Mouse (Mus musculus) neutrophil, adult 5-6 weeks (primary cell): ENCODE measurements around the gene Gtpbp2. TPM values are rescaled to one million over a fixed set of nuclear protein-coding genes. Genes with fewer than 3 reads are reported as not detected.

Source experiments
- ATAC-seq: fragments of 151-379, 151-347 bp; 2 replicates; pipeline ENCODE4 v1.8.0; 2017; ENCODE audit warnings: mild to moderate bottlenecking, moderate TSS enrichment; ENCODE audit not compliant: insufficient number of reproducible peaks, poor library complexity, low FRiP score, severe bottlenecking; ENCODE audit errors: extremely low read depth
- total RNA-seq: library from RNA; stranded (forward); fragments of 200-1000 nt; gene quantifications from 2 replicates; pipeline ENCODE4 v1.2.3, GENCODE M21; 2017

The Gtpbp2 gene
- 181 and 188 TPM in 2 replicates for total RNA-seq

DNA sequence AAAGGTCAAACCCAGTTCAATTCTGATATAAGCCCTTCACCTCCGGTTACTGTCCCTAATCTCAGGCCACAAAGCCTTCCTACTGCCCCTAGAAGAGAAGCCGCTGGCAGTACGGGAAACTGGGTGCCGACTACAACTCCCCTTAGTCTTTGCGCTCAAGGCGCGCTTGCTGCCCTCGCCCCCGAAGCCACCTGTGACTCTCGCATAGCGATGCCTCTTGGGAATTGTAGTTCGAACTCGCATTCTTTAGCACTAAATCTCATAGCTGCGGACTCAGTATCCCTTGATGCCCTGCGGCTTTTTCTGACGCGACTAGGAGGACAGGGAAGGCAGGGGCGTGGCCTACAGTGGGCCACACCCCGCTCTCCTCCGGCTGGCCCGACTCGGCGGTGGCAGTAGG is at the start of gene Gtpbp2:
Gene Gtpbp2 (plus strand): TSS at position 347 of the 400 bp plus-strand sequence.
- peak; percentile 92 for ATAC-seq

DNA sequence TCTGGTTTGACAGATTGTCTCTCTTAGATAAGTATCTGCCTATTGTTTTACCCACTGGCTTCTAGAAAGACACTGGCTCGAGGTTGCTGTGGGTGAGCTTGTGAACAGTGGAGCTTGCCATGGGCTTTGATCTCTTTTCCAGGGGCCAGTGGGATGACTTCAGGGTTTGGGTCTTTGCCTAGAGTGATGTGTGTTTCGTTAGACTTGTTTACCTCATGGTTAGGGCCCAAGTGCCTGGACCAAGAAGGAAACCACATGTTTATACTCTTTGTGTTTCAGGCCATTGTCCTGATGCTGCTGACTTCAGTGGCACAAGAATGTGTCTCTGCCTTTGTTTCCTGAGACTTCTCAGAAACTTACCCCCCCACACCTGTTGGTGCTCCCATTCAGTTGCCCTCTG is 45.3 kb upstream of the Gtpbp2 start:
- no peak for ATAC-seq

DNA sequence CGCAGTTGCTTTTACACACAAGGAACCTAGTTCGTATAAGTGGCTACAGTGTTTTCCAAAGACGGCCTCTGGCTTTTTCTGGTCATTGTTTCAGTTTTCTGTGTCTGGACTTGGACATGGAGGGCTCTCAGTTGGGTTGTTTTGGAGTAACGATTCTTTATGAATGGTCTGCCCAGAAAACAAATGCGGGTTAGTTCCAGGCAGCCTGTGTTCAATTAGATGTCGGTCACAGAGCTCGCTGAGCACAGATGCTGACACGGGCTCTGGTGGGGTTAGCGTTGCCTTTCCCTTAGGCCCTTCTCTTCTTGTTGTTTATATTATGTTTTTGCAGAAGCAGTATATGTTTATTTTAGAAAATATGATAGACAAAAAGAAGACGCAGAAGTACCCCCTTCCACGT is 44.7 kb upstream of the Gtpbp2 start:
- no peak for ATAC-seq

DNA sequence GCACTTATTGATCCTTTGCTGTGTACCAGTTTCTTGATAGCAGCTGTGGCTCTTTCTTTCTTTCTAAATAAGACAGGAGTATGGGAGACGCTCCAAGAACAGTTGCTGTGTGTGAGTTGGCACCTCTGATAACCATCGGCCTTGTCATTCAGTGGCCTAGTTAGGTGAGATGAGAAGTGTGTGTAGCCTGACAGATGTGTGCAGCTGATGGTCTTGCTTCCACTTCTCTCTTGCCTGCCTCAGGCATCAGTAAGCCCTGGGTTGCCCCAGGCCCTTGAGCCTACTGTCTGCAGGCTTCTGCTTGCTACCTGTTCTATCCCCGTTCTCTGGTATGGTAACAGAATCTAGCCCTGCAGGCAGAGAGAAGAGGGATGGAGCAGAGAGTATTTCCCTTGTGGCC is 44.0 kb upstream of the Gtpbp2 start:
- ATAC-seq, result no peak

DNA sequence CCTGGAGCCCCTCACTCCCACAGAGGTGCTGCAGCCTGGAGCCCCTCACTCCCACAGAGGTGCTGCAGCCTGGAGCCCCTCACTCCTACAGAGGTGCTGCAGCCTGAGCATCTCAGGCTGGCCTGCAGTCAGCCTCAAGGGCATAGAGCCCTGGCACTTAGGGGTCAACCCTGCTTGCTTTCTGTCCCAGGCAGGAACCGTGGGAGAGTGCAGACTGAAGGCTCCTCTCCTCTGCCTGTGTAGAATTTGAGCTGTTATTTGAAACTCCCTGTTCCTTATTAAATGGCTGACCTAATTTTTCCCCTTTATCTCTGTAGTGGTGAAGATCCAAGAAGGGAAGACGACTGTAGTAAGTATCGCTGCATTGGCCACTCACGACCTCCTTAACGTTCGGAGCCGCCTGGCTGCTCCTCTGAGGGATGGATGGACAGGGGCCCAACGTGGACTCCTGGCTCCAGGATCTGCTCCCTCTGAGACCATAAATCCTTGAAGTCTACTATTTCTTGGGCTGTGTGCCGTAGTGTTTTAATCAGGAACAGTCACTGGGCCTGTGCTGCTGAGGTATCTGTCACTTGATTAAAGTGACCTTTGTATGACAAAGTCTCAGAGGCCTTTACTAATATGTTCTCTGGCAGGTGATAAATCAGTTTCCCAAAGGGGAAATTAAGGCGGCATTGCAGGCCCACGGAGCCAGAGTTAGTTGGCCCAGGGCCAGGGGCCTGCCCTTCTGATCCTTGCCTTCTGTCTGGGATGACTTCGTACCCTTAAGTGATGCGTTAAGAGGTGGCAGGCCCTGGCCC is 43.0 kb upstream of the Gtpbp2 start:
- no peak for ATAC-seq

DNA sequence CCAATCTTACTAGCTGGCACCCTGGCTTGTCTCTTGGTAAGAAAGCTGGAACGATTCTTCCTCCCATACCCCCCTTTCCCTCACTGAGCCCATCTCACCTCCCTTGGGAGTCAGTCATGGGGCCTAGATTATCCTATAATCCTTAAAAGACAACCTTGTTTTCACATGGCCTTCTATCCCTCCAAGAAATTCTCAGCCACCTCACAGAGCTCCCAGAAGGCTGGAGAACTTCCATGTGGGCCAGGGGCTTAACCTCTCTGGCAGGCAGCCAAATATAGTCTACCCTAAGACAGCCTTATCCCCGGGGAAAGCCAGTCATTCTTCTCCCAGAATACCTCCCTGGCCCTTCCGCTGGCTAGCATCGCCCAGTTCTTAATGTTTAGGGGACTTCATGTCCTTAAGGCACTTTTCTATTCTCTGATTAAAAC is 42.4 kb upstream of the Gtpbp2 start:
- ATAC-seq, result no peak

DNA sequence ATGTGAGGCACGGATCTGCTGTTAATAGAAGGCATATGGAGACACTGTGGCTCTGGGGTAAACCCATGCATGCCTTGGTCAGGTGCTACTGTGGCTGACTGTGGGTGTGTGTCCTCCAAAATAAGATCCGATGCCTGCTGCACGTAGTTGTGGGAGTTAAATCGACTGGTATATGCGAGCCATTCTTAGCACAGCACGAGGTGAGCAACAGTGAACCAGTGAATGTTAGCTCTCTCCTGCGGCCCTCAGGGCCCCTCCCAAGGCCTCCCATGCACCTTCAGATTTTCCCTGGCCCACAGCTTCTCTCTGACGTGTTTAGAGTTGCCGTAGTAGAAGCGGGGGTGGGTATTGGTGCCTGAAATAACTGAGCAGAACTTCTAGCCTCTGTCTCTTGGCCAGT is 41.2 kb upstream of the Gtpbp2 start:
- no peak for ATAC-seq

DNA sequence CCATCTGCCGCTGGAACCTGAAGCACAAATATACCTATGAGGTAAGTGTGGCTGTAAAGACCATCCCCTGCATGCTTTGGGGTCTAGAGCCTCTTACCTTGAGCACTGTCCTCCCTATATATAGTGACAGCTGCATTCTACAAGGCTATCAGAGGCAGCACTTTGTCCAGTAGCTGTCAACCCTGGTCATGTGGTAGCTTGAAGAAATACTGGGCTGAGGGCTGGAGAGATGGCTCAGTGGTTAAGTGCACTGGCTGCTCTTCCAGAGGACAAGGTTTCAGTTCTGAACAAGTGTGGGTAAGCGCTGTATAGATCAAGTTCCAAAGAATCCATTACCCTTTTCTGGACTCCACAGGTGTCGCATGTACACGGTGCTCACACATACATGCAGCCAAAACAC is 38.0 kb upstream of the Gtpbp2 start:
- no peak for ATAC-seq

DNA sequence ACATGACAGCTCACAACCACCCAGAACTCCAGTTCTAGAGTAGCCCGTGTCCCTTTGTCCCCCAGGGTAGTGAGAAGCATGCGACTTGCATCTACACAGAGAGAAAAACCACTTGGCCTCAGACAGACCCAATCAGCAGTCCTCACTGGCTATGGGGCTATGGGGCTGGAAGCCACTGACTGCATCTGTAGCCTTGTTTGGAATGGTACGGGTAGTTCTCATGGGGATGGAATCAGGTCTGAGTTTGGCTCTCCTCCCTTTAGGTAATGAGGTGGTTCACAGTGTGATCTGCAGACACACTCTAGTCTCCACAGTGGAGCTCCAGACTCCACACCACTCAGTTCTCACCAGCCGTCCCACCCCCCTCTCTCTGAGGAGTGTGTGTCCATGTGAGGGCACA is 37.5 kb upstream of the Gtpbp2 start:
- ATAC-seq, result no peak

DNA sequence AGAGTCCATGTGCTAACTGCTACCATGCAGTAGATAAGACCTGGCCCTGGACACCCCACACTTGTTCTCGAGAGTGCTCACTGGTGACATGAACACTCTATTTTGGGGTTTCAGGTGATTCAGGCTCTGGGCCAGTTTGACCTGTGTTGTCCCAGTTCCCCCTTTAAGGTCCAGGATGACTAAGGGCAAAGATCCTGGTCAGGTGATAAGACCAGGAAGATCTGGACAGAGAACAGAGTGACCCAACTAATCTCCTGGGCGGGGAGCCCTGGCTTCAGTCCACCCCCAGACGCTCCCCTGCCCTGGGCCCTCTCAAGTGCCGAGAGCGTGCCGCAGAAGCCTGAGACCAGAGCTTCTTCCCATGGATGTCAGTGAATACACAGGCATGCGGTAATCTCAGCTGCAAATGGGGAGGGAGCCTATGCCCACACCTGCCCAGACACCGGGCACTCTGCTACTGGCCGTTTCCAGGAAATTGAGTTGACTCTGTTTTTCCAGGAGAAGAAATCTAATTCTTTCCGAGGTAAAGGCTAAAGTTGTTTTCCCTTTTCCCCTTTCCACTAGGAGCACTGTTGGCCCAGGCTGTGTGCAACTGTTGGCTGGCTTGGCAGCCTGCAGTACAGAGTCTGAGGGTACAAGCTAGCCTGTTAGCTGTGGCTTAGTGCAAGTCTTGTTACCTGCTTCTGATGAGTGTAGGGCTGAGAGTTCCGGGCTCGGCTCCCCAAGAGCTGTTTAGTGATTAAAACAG is 36.7 kb upstream of the Gtpbp2 start:
- ATAC-seq, result no peak

DNA sequence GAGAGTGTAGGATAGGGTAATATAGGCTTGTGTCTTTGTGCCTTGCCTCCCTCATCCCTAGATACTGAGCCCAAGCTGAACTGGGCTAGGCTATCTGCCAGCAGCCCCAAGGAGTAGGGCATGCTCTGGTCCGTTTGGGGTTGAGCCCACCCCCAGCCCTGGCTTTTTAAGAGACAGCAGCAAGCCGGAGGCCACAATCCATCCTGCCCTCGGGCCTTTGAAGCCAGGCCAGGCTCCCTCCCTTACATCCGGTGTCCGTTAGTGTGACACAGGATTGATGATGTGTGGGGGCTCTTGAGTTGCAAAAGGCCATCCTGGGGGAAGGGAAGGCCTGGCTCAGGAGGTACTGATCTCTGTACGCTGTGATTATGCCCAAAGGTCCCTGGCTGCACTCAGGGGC is 34.2 kb upstream of the Gtpbp2 start:
- no peak for ATAC-seq

DNA sequence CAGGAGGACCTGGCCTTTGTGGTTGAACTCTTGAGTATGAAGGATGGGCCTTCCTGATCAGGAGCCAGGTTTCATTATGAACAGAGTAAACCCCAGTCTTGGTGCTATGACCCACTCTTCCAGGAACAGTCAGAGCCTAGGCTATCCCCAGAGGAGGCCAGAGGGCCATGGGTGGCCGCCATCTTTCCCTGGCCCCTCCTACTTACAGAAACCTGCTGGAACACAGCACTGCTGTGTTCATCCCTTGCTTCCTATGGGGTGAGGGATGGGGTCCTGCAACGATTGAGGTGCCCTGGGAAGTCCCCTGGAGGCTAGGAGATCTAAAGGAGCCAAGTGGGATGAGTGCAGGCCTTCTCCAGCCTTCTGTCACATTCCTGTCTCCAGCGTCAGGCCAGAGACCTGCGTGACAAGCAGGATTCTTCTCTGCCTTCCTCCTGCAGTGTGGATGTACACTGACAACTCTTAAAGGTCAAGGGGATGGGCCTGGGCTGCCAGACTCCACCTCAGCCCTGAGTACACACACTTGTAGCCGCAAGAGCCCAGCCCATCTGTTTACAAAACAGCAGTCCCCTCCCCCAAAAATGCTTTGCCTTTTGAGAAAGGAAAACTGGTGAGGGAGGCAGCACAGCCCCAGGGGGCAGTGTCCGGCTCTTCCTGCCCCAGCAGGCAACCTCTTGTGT is 32.9 kb upstream of the Gtpbp2 start:
- no peak for ATAC-seq

DNA sequence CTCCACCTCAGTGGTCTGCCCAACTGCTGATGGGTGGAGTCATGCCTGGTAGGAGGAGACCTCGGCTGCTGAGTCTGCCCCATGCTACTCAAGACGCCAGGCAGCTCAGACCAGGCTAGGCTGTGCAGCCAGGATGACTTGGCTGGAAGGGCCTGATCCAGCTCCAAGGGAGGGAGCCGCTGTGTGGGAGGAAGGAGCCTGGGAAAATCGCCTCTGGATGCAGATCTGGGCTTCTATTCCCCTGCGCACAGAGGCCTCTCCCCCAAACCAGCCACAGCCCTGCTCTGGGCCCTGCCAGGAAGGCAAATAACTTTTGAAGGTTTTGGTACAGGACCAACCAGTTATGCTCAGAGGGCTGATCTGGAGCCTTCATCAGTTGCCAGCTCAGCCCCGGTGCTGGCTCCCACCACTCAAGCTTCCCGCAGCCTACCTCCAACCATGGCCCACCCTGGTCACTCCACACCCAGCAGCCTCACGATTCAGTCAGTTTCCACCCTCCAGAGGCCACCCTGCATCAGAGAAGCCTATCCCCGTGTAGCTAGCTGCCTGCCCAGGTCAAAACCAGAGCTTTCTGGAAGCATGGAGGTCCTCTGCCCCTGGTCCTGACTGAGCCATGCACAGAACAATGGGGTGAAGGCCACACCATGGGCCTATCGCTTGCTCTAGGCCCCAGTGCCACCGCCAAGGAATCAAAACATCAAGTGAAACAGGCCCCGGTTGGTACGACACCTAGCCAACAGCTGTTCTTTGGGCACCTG is 30.9 kb upstream of the Gtpbp2 start:
- ATAC-seq, result no peak

DNA sequence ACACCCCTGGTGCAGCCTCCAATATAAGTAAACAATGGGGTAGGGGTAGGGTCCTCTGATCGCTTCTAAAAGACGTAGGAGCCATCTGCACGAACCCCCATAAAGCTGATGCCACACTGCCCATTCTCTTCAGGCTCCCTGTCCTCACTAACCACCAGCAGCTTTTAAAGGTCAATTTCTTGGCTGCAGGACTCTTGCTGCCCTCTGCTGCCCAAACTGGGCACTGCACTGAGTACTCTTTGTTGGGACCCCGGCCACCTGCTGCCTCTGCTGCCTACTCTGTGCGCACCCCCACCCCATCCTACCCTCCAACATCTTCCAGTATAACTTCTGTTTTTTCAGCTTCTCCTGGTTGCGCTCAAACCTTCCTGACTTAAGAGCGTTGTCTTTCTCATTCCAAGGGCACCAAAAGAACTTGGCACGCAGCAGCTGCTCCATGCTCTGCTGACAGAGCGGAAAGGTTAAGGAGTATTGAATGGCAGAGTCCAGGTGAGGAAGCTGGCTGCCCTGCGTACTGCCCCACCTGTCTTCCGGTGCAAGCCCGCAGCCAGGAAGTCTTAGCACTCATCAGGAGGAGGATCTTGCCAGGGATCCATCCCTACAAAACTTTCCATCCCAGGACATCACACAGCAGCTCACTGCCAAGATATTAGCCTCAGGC is 28.6 kb upstream of the Gtpbp2 start:
- ATAC-seq, result peak; percentile 56; the same call in 1 of the 2 replicates

DNA sequence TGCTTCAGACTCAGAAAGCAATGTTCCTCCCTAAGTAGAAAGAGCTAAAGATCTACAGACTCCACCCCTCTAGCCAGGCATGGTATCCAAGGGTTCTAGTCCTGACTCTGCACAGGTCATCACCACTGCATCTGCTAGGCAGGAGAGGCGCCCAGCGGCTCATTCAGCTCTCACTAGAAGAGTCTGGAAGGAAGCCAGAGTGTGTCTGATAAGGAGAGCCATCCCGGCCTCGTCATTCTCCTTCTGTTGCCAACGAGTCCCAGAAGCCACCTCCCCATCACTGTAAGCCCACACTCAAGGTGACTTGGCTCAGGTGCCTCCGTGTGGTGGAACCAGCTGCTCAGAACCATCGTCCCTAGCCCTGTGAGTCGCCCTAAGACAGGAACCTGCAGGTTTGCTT is 28.0 kb upstream of the Gtpbp2 start:
- no peak for ATAC-seq

DNA sequence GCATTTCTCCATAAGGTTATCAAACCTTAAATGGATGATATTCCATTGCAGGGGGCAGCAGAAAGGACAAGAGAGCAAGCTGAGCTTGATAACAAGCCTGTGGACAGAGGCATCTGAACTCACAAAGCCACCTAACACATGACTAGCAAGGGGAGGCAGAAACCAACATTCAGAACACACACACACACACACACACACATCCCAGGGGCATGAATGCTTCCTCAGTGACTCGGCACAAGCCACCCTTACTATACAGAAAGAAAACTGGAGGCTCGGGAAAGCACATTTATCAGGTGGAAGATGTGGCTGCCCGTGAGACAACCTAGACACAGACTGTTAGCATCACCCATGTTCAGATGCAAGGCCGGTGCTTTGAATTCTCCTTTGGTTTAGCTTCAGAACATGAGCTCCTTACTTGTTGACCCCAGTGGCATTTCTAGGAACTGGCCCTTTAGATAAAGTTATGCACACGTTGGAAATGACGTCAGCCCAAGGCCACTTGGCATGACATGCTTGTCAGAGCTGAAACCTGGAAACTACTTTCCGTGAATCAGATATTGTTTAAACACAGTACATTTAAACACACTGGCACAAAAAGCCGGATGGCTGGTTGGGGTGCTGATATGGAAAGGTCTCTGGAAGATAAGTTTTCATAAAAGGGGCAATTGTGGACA is 22.1 kb upstream of the Gtpbp2 start:
- ATAC-seq, result no peak

DNA sequence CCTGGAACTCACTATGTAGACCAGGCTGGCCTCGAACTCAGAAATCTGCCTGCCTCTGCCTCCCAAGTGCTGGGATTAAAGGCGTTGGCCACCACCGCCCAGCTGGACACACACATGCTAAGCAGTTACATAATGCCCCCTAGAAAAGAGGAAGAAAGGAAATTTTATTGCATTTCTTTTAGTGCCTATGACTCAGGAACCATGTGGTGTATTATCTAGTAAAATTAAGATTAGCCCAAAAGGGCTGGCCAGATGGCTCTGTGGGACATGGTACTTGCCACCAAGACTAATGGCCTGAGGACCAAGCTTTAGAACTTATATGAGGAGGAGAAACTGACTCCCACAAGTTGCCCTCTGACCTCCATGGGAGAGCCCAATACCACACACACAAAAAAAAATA is 21.0 kb upstream of the Gtpbp2 start:
- no peak for ATAC-seq
